Mouse (Mus musculus): ENCODE results near the gene Fam162a.
A peak's percentile ranks its signal among the peaks of the same experiment; 100 is the strongest.
"Not testable (repeated sequence)": the region's sequence is repeated elsewhere in the genome, so short reads cannot be mapped to it uniquely, and the experiment has no call there.

The Fam162a gene

DNA sequence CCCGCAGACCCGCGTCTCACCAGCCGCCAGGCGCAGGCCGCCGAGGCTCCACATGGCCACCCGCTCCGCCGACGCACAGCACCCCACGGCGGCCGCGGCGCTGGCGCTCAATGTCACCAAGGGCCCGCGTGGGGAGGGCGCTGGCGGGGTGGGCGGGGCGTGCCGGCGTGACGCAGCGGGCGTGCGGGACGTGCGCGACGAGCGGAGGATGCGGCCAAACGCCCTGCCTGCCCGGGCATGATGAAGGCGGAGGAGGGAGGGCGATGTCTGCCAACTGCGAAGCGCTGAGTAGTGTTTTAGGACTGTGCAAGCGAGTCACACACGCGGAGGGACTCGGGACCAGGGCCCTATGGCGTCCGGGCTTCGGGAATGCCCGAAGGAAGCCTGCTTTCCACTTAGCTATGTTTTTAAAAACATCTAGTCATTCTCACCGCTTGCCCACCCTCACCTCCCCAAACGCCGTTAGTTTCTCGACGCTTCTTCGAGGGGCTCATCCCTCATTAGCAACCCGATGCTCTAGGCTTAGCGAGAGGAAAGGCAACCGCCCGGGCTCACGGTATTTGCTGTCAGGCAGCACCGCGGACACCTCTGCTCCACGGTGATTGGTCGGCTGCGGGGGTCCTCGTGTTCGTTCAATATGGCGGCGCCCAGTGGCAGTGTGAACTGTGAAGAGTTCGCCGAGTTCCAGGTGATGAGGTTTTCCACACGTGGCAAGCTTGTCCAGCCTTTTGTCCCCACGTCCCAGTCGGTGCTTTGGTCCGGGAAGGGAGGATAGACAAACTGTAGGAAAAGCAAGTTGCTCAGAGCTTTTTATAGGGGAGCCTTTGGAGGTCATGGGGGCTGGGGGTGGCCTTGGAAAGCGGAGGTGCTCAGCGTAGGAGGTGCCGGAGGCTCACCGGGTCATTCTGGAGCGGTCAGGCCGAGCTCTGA, at the start of gene Fam162a, which contains the start of gene Ccdc58:
Fam162a (minus strand) TSS at position 145 of the 930 bp plus-strand sequence.
Ccdc58 (plus strand) TSS at position 236 of the 930 bp plus-strand sequence.
- peak; percentile 93 for DNase-seq

GRCm38 (mm10) chr16:36115751-36116150, 44.4 kb upstream of the Fam162a start:
- not testable (repeated sequence) for DNase-seq

DNA sequence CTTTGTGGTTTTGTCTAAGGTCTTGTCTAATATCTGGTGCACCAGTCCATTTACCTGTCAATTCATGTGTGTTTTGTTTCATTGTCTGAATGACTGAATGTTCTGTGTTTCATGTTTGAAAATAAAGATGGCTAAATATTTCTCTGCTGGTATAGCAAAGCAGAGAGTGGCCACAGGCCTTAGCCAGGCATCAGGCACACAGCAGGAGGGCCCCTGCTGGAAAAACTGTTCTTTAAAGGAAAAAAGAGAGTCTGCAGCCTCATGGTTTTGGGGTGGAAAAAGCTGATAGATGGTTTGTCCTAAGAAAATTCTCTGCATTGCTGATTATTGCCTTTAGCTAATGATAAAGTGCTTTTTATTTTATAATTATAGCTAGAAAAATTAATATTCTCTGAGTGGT, 40.1 kb upstream of the Fam162a start:
- DNase-seq: not testable (repeated sequence)

- no peak for DNase-seq
Observed at GRCm38 (mm10) chr16:36102211-36102610, 30.8 kb upstream of the Fam162a start.

- no peak for DNase-seq
Observed at GRCm38 (mm10) chr16:36101526-36101925, 30.1 kb upstream of the Fam162a start.

DNA sequence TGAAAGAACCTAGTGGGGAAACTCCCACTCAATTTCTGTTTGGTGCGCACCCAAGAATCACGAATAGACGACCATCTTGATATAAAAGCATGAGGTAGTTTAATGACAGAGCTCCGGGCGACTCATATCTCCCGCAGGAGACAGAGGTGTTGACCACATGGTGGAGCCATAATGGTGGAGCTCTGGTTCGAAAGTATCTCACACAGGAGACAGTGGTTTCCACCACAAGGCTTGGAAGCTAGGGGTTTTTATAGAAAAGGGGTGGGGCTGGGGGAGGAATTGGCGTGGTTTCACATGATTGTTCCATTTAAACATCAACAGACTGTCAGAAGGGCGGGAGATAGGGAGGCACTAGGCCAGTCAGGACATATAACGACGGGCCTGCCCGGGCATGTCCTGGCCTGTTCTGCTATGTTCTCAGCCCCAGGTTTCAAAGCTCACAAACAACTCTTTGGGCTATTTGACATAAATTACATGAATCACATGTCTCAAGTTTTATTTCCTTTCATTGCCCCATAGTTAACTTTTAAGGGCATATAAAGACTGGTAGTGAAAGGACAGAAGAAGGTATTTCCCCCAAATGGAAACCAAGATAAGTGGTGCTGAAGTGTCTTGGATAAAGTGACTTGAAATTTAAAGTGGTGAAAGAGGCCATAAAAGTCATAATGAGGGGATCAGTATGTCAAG, 26.6 kb upstream of the Fam162a start:
- DNase-seq: not testable (repeated sequence)

- no peak for DNase-seq
Observed at GRCm38 (mm10) chr16:36094079-36094478, 22.7 kb upstream of the Fam162a start.

DNA sequence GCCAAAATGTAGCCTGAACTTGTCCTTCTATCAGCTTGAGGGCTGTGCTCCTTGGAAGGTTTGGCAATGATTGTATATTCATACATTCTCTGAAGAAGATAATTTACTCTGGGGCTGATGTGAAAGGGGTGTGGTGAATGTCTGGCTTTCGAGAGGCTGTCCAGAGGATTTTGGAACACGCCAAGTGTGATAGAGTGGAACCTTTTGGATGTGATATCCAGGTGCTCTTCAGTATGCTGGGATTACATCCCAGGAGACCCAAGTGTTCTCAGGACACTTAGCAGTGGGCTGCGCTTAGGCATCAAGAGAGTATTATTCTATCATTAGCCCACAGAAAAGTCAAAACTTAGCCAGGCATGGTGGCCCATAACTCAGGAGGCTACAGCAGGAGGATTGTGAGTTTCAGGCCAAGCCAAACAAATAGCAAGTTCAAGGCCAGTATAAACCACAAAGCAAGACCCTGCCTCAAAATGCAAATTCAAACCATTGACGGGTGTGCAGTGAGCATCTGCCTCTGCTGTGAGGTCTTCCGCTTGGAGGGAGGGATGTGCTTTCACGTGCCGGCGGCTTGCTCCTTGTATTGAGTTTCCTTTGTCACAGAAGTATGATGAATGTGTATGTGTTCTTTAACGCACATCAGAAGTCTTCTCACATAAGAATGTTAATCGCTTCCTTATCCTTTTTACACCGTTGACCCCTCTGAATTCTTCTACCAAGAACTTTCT, 19.6 kb upstream of the Fam162a start:
- no peak for DNase-seq

DNA sequence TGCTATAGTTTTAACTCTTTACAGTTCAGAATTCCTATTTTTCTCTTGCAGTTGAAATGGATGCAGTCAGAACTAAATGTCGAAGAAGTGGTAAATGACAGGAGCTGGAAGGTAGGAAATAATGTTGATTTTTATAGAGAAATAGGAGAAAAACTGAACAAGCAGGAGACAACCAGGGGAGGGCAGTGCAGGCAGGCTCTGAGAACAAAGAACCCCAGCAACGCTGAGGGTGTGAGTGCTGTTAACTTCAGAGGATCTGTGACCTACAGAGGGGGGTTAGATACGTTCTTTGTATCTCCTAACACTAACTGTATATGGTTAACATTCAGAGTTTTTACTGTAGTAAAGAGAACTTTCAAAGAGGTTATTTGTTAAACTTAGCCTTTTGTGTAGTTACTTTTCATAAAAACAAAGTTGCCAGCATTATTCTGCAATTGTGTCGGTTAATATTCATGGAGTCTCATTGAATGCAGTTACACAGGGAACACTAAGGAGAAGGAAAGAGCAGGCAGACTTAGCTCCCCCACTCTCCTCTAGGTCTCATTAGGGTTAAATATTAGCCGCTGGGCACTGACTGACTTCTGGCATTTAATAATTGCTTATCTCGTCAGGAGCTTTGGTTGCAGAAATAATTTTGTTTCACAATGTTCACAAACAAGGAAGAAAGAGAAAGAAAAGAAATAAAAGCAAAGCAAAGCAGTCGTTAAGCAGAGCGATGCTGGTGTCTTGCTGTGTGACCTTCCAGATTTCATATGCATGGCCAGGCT, 18.6 kb upstream of the Fam162a start:
- DNase-seq: no peak

GRCm38 (mm10) chr16:36089065-36089464, 17.7 kb upstream of the Fam162a start:
- peak; percentile 22 for DNase-seq

GRCm38 (mm10) chr16:36087846-36088245, 16.5 kb upstream of the Fam162a start:
- DNase-seq: no peak

- no peak for DNase-seq
Observed at GRCm38 (mm10) chr16:36079916-36080315, 8.5 kb upstream of the Fam162a start.

GRCm38 (mm10) chr16:36074772-36075171, 3.4 kb upstream of the Fam162a start:
- DNase-seq: no peak

GRCm38 (mm10) chr16:36072410-36073011, 1.1 kb upstream of the Fam162a start:
- DNase-seq: no peak

- DNase-seq: no peak
Observed at GRCm38 (mm10) chr16:36071071-36071449, 334 bp downstream of the Fam162a start.

- DNase-seq: no peak
Observed at GRCm38 (mm10) chr16:36069819-36070575, 1.4 kb downstream of the Fam162a start.

GRCm38 (mm10) chr16:36068356-36068755, 3.0 kb downstream of the Fam162a start:
- no peak for DNase-seq

DNA sequence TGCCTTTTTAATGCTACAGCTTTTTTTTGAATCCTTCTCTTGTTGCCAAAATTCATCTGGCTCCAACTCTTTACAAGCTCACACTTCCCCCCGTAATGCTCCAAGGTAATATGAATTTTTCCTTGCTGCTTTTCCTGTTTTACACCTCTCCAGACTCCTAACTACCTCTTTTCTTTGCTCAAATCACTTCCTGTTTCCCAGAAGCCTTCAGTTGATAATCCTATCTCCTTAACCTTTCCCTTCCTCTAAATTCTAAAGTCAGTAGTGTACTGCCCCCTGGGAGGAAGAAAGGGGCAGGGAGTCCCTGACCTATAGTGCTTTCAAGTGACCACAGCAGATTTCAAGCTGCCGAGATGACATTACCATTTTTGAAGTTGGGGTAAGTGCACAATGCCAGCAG, 3.7 kb downstream of the Fam162a start:
- DNase-seq: no peak

GRCm38 (mm10) chr16:36064904-36065303, 6.5 kb downstream of the Fam162a start:
- DNase-seq: no peak

DNA sequence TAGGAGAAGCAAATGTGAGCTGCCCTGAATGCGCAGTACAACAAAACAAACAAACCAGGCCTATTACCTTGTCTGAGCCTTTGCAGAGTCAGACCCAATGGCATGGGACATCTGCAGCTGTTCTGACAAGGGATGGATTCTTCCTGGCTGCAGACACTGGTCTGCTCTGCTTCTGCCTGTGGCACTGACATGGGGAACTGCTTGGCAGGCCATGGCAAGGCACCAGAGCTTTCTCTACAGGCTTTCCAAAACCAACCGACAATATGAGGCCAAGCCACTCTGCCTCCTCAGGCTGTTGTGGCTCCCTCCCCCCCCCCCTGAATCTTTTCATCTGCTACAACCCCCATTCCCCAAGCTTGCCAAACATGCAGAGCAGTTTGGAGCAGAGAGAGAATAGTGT, 8.1 kb downstream of the Fam162a start:
- no peak for DNase-seq

- not testable (repeated sequence) for DNase-seq
Observed at GRCm38 (mm10) chr16:36062534-36062933, 8.9 kb downstream of the Fam162a start.

Measured in lung, postnatal 10 days (tissue).